Mouse (Mus musculus) hindbrain, embryonic 11.5 days (tissue): ENCODE measurements around the gene Cmtm5. TPM values are rescaled to one million over a fixed set of nuclear protein-coding genes. Genes with fewer than 3 reads are reported as not detected.
A peak's percentile ranks its signal among the peaks of the same experiment; 100 is the strongest.

Source experiments
- ATAC-seq: fragments of 200-750 bp; cut with Nextera tagmentation; 2 replicates; pipeline ENCODE4 v1.8.0; 2017; ENCODE audit warnings: mild to moderate bottlenecking, moderate TSS enrichment, moderate library complexity; ENCODE audit not compliant: low FRiP score
- DNase-seq: peaks from one replicate; pipeline ENCODE4 v3.0.0-alpha.2; 2015; ENCODE audit warnings: low spot score
- H3K27ac ChIP-seq: fragments of 300-500 bp; sonication (generic); 2 replicates; pipeline ENCODE4 v1.5.1; 2014; ENCODE audit warnings: mild to moderate bottlenecking, low read depth, low read length
- H3K27me3 ChIP-seq: fragments of 300-500 bp; sonication (generic); 2 replicates; pipeline ENCODE4 v1.6.1; 2014; ENCODE audit warnings: mild to moderate bottlenecking, low read length, moderate library complexity, mixed read lengths; ENCODE audit not compliant: control insufficient read depth, insufficient read depth
- H3K36me3 ChIP-seq: fragments of 300-500 bp; sonication (generic); 2 replicates; pipeline ENCODE4 v1.6.1; 2014; ENCODE audit warnings: mild to moderate bottlenecking, low read length, moderate library complexity, mixed read lengths; ENCODE audit not compliant: control insufficient read depth, insufficient read depth
- H3K4me1 ChIP-seq: fragments of 300-500 bp; sonication (generic); replicated peaks from 2 replicates; pipeline ENCODE4 v1.6.1; 2014; ENCODE audit warnings: low read length, mixed read lengths; ENCODE audit not compliant: control insufficient read depth, insufficient read depth
- H3K4me2 ChIP-seq: fragments of 300-500 bp; sonication (generic); replicated peaks from 2 replicates; pipeline ENCODE4 v1.6.1; 2014; ENCODE audit warnings: mild to moderate bottlenecking, low read depth, low read length
- H3K4me3 ChIP-seq: fragments of 300-500 bp; sonication (generic); 2 replicates; pipeline ENCODE4 v1.5.1; 2014; ENCODE audit warnings: low read depth, low read length
- H3K9ac ChIP-seq: fragments of 300-500 bp; sonication (generic); 2 replicates; pipeline ENCODE4 v1.6.1; 2014; ENCODE audit warnings: low read depth, low read length
- H3K9me3 ChIP-seq: fragments of 300-500 bp; sonication (generic); 2 replicates; pipeline ENCODE4 v1.6.1; 2016; ENCODE audit warnings: low read length; ENCODE audit not compliant: control insufficient read depth
- WGBS: fragments of 180-500 bp; shearing (Covaris S2); extraction: QIAGEN DNeasy Blood & Tissue Kit; methylation state at CpG from one replicate; pipeline ENCODE4 v1.1.7; 2014; 5-methylcytosine and 5-hydroxymethylcytosine counted together
- polyA plus RNA-seq: library from polyadenylated mRNA; unstranded; fragments of >200 nt; fragmentation: Nextera tagmentation; extraction: Ambion mirVana; gene quantifications from 2 replicates; pipeline ENCODE4 v1.2.1, GENCODE M21; 2014

Gene Cmtm5
- polyA plus RNA-seq, 1 experiment from 2014 or later = 1.8 TPM

- 3% methylated on average over 39 of the region's 69 CpGs for WGBS
- H3K36me3 ChIP-seq = peaks cover 2% of the 10 kb centered on the region; the same call in 1 of the 2 replicates
- ATAC-seq = peak; percentile 78
Observed at GRCm38 (mm10) chr14:54912109-54912850, 23.8 kb upstream of the Cmtm5 start.

DNA sequence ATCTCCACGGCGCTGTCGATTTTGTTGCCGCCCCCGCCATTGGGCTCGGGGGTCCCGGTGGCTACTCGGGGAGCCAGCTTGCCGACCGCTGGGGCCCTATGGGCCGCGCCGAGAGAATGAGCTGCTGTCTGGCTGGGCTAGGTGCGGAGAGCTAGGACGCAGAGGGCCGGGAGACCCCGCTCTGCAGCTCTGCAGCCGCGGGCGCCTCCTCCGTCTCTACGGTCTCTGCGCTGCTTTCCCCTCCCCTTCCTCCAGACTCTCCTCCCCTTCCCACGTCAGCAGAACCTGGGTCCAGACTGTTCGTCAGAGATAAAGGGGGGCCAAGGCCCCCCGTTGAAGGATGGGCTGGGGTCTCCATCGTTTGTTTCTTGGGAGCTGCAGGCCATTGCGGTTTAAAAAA lies 23.2 kb upstream of the Cmtm5 start, which contains the start of gene Slc22a17:
Gene Slc22a17, minus strand, starts transcription at position 247 of the 400 bp plus-strand sequence.
- Histone ChIP-seq H3K9ac (peak within 1 kb of the TSS; percentile 97), H3K9me3 (no peaks in the 10 kb centered on the region), H3K4me2 (peak within 1 kb of the TSS; percentile 99), H3K27me3 (no peaks in the 10 kb centered on the region), H3K4me3 (peak within 1 kb of the TSS; percentile 81), H3K4me1 (no peaks in the 10 kb centered on the region), H3K36me3 (no peaks in the 10 kb centered on the region), H3K27ac (peak within 1 kb of the TSS; percentile 74)
- whole genome bisulfite sequencing = under 1% methylated on average over 20 of the region's 28 CpGs
- DNase-seq = peak; percentile 87
- peak; percentile 93 for ATAC-seq

More at GRCm38 (mm10) chr14:54912109-54912850, 23.8 kb upstream of the Cmtm5 start:
- Histone ChIP-seq H3K27me3 (no peaks in the 10 kb centered on the region), H3K9ac (peak overlapping the region; percentile 97), H3K4me2 (peak overlapping the region; percentile 99), H3K4me1 (no peaks in the 10 kb centered on the region), H3K27ac (peak overlapping the region; percentile 74), H3K9me3 (no peaks in the 10 kb centered on the region), H3K4me3 (peak overlapping the region; percentile 81)
- peak; percentile 45 for DNase-seq

DNA sequence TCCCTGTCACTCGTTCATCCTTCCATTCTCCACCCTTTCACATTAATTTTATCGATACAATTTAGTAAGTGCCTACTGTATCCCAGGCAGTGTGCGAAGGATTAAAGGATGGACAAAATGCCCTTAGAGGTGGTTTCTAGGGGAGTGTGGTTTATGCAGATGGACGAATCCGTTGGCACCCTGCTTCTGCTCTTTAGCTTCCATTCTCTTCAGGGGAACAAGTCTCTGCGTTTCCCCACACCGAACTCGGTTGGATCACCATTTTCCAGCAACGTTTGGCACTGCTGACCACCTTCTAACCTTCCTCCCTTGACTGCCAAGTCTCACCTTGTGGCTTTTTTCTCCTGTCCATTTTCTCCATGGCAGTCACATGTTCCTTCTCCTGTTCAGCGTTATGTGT lies 22.7 kb upstream of the Cmtm5 start:
- Histone ChIP-seq H3K4me1 (no peaks in the 10 kb centered on the region), H3K9me3 (no peaks in the 10 kb centered on the region), H3K4me3 (peak overlapping the region; percentile 81), H3K27me3 (no peaks in the 10 kb centered on the region), H3K36me3 (no peaks in the 10 kb centered on the region), H3K4me2 (peak overlapping the region; percentile 99), H3K9ac (peak overlapping the region; percentile 97), H3K27ac (no peak overlapping the region)
- ATAC-seq (peak; percentile 23), DNase-seq (peak; percentile 39)
- 24% methylated on average over 10 of the region's 10 CpGs for WGBS

DNA sequence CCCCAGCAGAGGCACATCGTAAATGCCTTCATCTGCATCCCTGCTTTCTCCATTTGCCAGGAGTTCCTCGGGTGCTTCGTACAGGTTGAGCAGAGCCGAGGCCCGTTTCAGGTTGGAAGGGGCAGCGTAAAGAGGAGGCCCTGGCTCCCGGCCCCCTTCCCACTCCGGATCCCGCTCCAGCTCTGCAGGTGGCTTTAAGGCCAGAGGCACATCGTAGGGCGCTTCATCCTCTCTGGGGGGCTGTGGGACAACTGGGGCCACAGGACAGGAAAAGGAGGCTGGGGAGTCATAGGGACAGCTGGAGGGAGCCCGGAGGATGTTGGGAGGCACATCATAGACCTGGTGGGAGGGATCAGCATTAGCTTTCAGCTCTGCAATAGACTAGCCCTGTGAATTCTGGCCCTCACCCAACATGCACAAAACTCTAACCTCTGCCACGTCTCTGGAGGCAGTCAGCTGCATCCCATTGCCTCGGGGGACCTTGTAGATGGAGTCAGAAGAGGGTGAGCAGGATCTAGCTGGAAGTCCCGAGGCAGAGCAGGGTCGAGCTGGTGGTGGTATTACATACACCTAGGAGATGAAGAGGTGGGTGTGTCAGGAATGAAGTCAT lies 15.9 kb upstream of the Cmtm5 start:
- Histone ChIP-seq H3K4me2 (no peak overlapping the region), H3K27me3 (no peaks in the 10 kb centered on the region), H3K36me3 (peaks cover 17% of the 10 kb centered on the region), H3K9me3 (peaks cover 7% of the 10 kb centered on the region; the same call in 1 of the 2 replicates), H3K27ac (no peak overlapping the region), H3K9ac (no peak overlapping the region), H3K4me3 (no peak overlapping the region), H3K4me1 (no peaks in the 10 kb centered on the region)
- WGBS = 95% methylated on average over 16 of the region's 16 CpGs
- no peak for ATAC-seq
- DNase-seq = no peak

DNA sequence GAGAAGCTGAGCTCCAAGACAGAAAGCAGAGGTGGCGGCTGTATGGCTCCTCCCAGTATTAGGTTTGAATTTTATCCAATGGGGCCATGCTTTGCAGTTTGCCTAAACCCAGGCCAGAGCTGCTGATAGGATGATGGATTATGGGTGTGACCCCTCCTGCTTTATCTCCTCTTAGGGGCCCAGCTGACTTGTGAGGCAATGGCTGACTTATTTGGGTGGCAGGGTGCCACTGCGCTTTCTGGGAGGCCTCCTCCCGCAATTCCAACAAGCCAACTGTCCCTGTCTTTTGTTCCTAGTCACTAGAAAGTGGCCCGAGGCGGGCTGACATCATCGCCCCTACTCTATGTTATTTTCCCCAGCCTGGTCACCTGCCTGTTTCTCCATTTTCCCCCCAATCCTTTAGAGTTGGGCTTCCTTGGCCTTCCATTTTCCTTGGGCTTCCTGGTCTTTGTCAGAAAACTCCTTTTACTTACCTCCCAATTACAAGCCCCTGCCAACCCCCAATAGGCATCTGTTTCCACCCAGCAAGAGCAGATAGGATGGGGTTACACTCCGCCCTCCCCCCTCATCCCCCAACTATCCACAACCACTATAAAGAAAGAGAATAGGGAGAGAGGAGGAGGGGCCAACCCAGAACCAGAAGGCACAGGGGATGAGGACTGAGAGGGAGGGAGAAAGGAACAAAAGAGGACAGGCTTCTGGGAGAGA lies 11.3 kb upstream of the Cmtm5 start:
- Histone ChIP-seq H3K9ac (peak overlapping the region; percentile 86), H3K27me3 (no peaks in the 10 kb centered on the region), H3K9me3 (peaks cover 7% of the 10 kb centered on the region; the same call in 1 of the 2 replicates), H3K4me2 (peak overlapping the region; percentile 93), H3K4me3 (peak overlapping the region; percentile 53), H3K36me3 (peaks cover 14% of the 10 kb centered on the region), H3K27ac (peak overlapping the region; percentile 96), H3K4me1 (peaks cover 7% of the 10 kb centered on the region)
- DNase-seq (peak; percentile 61), ATAC-seq (peak; percentile 58)
- 10% methylated on average over 7 of the region's 7 CpGs for WGBS

GRCm38 (mm10) chr14:54925349-54926342 lies 10.4 kb upstream of the Cmtm5 start, which contains the start of gene Efs:
Gene Efs, minus strand, starts transcription at chr14:54926126.
- H3K4me2 ChIP-seq = peak within 1 kb of the TSS; percentile 93
- peaks cover 6% of the 10 kb centered on the region; the same call in 1 of the 2 replicates for H3K9me3 ChIP-seq

DNA sequence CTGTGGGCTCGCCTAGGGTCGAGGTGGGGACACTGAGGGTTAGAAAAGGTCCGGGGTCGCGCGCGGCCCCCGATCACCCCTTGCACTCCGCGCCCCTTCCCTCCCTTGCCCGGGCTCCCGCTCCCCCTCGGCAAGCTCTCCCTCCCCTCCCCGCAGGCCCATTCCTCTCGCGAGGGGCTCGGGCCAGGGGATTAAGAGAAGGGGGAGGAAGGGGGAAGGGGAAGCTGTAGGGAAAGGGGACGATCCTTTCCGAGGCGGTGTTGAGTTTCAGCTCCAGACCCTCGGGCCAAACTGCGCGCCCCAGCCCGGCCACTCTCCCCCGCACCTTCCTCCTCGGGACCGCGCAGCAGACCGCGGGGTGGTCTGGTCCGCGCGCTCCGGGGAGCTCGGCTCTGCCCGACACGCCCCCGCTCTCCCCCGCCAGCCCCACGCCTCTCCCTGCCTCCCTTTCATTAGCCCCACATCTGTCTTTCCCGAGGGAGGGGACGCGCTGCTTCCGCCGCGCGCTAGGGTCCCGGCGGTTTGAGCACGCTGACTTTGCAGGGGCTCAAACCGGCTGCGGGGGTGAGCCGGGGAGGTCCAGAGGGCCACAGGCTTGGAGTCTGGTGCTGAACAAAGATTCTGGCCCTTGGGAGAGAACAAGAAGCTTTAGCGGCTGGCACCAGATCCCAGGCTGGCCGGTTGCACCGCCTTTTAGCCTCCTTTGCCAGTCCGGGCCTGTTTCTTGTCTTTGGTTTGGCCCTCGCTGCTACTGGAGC lies 9.5 kb upstream of the Cmtm5 start:
- WGBS = under 1% methylated on average over 39 of the region's 58 CpGs
- peak; percentile 86 for DNase-seq

More at GRCm38 (mm10) chr14:54925349-54926342, 10.4 kb upstream of the Cmtm5 start, which contains the start of gene Efs:
- under 1% methylated on average over 57 of the region's 57 CpGs for WGBS
- peak; percentile 76 for DNase-seq
- peak; percentile 63 for ATAC-seq
- H3K27ac ChIP-seq = peak within 1 kb of the TSS; percentile 96
- H3K36me3 ChIP-seq = peaks cover 8% of the 10 kb centered on the region
- peak within 1 kb of the TSS; percentile 53 for H3K4me3 ChIP-seq
- H3K27me3 ChIP-seq = no peaks in the 10 kb centered on the region
- peaks cover 7% of the 10 kb centered on the region for H3K4me1 ChIP-seq
- H3K9ac ChIP-seq = peak within 1 kb of the TSS; percentile 86

More for the DNA sequence above, 9.5 kb upstream of the Cmtm5 start:
- Histone ChIP-seq H3K9ac (peak overlapping the region; percentile 86), H3K27me3 (no peaks in the 10 kb centered on the region), H3K36me3 (0 out of 2 replicates have a peak, but pooled peaks cover 3% of the 10 kb centered on the region), H3K4me3 (peak overlapping the region; percentile 53), H3K27ac (peak overlapping the region; percentile 96), H3K4me1 (peaks cover 7% of the 10 kb centered on the region), H3K4me2 (peak overlapping the region; percentile 93), H3K9me3 (no peaks in the 10 kb centered on the region)
- peak; percentile 79 for ATAC-seq
